Mouse (Mus musculus) lung, postnatal 0 days (tissue): Measurements from ENCODE around the gene Il12a. TPM values are rescaled to one million over a fixed set of nuclear protein-coding genes. Genes with fewer than 3 reads are reported as not detected.
"Not testable (repeated sequence)": the region's sequence is repeated elsewhere in the genome, so short reads cannot be mapped to it uniquely, and the experiment has no call there.

Source experiments
- ATAC-seq: fragments of 200-750 bp; cut with Nextera tagmentation; 2 replicates; pipeline ENCODE4 v1.8.0; 2017; ENCODE audit warnings: moderate library complexity
- DNase-seq: peaks from one replicate; pipeline ENCODE4 v3.0.0-alpha.2; 2016; ENCODE audit warnings: low spot score
- H3K27ac ChIP-seq: fragments of 300-500 bp; sonication (generic); 2 replicates; pipeline ENCODE4 v1.5.1; 2014; ENCODE audit warnings: antibody characterized with exemption, mild to moderate bottlenecking, low read length, mixed read lengths
- H3K27me3 ChIP-seq: fragments of 300-500 bp; sonication (generic); replicated peaks from 2 replicates; pipeline ENCODE4 v1.6.1; 2014; ENCODE audit warnings: low read length, mixed read lengths; ENCODE audit not compliant: insufficient read depth
- H3K36me3 ChIP-seq: fragments of 300-500 bp; sonication (generic); 2 replicates; pipeline ENCODE4 v1.6.1; 2014; ENCODE audit warnings: low read length, mixed read lengths; ENCODE audit not compliant: insufficient read depth
- H3K4me1 ChIP-seq: fragments of 300-500 bp; sonication (generic); 2 replicates; pipeline ENCODE4 v1.6.1; 2014; ENCODE audit warnings: antibody characterized with exemption, low read depth, low read length, mixed read lengths; ENCODE audit not compliant: insufficient read depth
- H3K4me2 ChIP-seq: fragments of 300-500 bp; sonication (generic); replicated peaks from 2 replicates; pipeline ENCODE4 v1.6.1; 2014; ENCODE audit warnings: low read depth, mild to moderate bottlenecking, low read length, moderate library complexity, mixed read lengths
- H3K4me3 ChIP-seq: fragments of 300-500 bp; sonication (generic); 2 replicates; pipeline ENCODE4 v1.5.1; 2014; ENCODE audit warnings: low read depth, low read length
- H3K9ac ChIP-seq: fragments of 300-500 bp; sonication (generic); replicated peaks from 2 replicates; pipeline ENCODE4 v1.6.1; 2014; ENCODE audit warnings: low read depth, mild to moderate bottlenecking
- H3K9me3 ChIP-seq: fragments of 300-500 bp; sonication (generic); 2 replicates; pipeline ENCODE4 v1.6.1; 2016; ENCODE audit warnings: low read length, mixed read lengths
- CTCF ChIP-seq: IDR thresholded peaks from 2 replicates; pipeline ENCODE4 v1.5.1; 2016; ENCODE audit warnings: antibody characterized with exemption, mild to moderate bottlenecking
- EP300 ChIP-seq: IDR thresholded peaks from 2 replicates; pipeline ENCODE4 v1.6.1; 2016; ENCODE audit warnings: antibody characterized with exemption, mild to moderate bottlenecking, control low read depth
- WGBS: fragments of 180-500 bp; shearing (Covaris S2); extraction: QIAGEN DNeasy Blood & Tissue Kit; methylation state at CpG from one replicate; pipeline ENCODE4 v1.1.7; 2014; 5-methylcytosine and 5-hydroxymethylcytosine counted together
- polyA plus RNA-seq: library from polyadenylated mRNA; unstranded; fragments of >200 nt; fragmentation: Nextera tagmentation; extraction: Ambion mirVana; gene quantifications from 2 replicates; pipeline ENCODE4 v1.2.1, GENCODE M21; 2015

The Il12a gene
- polyA plus RNA-seq, 1 experiment from 2014 or later = 1.4 TPM

DNA sequence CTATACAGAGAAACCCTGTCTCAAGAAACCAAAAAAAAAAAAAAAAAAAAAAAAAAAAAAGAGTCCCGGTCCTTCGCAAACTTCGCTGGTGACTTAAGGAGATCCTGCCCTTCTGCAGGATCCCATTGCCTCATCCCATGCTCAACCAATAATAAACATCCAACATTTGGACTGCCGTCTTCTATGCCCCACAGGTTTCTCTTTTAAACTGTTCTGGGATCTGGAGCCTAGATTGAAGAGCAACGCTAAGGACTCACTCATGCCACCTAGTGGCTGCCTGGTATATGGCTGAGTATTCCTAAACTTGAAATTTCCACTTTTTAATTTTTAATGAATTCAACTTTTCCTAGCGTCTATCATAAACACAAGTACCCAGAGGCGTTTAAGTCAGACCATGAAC is 23.1 kb downstream of the Il12a start:
- no peaks in the 10 kb centered on the region for H3K36me3 ChIP-seq

GRCm38 (mm10) chr3:68717346-68717745 is 26.9 kb downstream of the Il12a start:
- ATAC-seq, H3K4me2 ChIP-seq, H3K27ac ChIP-seq, H3K36me3 ChIP-seq, H3K4me3 ChIP-seq, H3K9ac ChIP-seq, H3K9me3 ChIP-seq, H3K27me3 ChIP-seq, H3K4me1 ChIP-seq: not testable (repeated sequence)
- TF ChIP-seq CTCF = peak; percentile 69
- peak; percentile 67 for DNase-seq
- WGBS = 40% methylated on average over 5 of the region's 5 CpGs

More for the DNA sequence above, 23.1 kb downstream of the Il12a start:
- H3K27me3 ChIP-seq = no peaks in the 10 kb centered on the region
- H3K9me3 ChIP-seq = no peaks in the 10 kb centered on the region
- H3K27ac ChIP-seq = no peak overlapping the region
- H3K4me1 ChIP-seq = no peaks in the 10 kb centered on the region
- DNase-seq = peak; percentile 80
- peak overlapping the region; percentile 30; the same call in 1 of the 2 replicates for H3K4me2 ChIP-seq
- TF ChIP-seq EP300 (no peak), CTCF (peak; percentile 89)
- no peak overlapping the region for H3K9ac ChIP-seq
- peak; percentile 41; the same call in 1 of the 2 replicates for ATAC-seq
- no peak overlapping the region; the same call in 1 of the 2 replicates for H3K4me3 ChIP-seq
- WGBS = 8% methylated on average over 7 of the region's 7 CpGs

- H3K9me3 ChIP-seq = no peaks in the 10 kb centered on the region
- H3K4me3 ChIP-seq = no peak overlapping the region
- 55% methylated on average over 8 of the region's 8 CpGs for WGBS
- H3K4me2 ChIP-seq = no peak overlapping the region
- H3K4me1 ChIP-seq = no peaks in the 10 kb centered on the region
- TF ChIP-seq CTCF (no peak), EP300 (no peak)
- H3K27me3 ChIP-seq = no peaks in the 10 kb centered on the region
- H3K9ac ChIP-seq = no peak overlapping the region
- H3K27ac ChIP-seq = no peak overlapping the region
- no peak for DNase-seq
- no peak for ATAC-seq
- H3K36me3 ChIP-seq = no peaks in the 10 kb centered on the region
Measured at GRCm38 (mm10) chr3:68719229-68719819, 28.9 kb downstream of the Il12a start.

GRCm38 (mm10) chr3:68720258-68720657 is 29.8 kb downstream of the Il12a start:
- no peaks in the 10 kb centered on the region for H3K27me3 ChIP-seq
- no peak overlapping the region for H3K27ac ChIP-seq
- H3K4me3 ChIP-seq = no peak overlapping the region
- no peak overlapping the region for H3K4me2 ChIP-seq
- H3K9me3 ChIP-seq = no peaks in the 10 kb centered on the region
- no peak overlapping the region for H3K9ac ChIP-seq
- DNase-seq (no peak), ATAC-seq (no peak; the same call in 1 of the 2 replicates)
- no peaks in the 10 kb centered on the region for H3K36me3 ChIP-seq
- TF ChIP-seq EP300 (no peak), CTCF (peak; percentile 74)
- no peaks in the 10 kb centered on the region for H3K4me1 ChIP-seq
- 42% methylated on average over 13 of the region's 13 CpGs for WGBS

- 56% methylated on average over 7 of the region's 7 CpGs for WGBS
- no peak for DNase-seq
Measured at GRCm38 (mm10) chr3:68741955-68742354, 51.5 kb downstream of the Il12a start.

GRCm38 (mm10) chr3:68742718-68743471 is 52.5 kb downstream of the Il12a start:
- no peaks in the 10 kb centered on the region for H3K9me3 ChIP-seq
- H3K4me3 ChIP-seq = no peak overlapping the region
- H3K27me3 ChIP-seq = no peaks in the 10 kb centered on the region
- ATAC-seq (no peak), DNase-seq (no peak)
- no peak overlapping the region for H3K9ac ChIP-seq
- H3K36me3 ChIP-seq = no peaks in the 10 kb centered on the region
- no peak for TF ChIP-seq CTCF
- TF ChIP-seq EP300 = no peak
- H3K4me2 ChIP-seq = no peak overlapping the region
- 49% methylated on average over 9 of the region's 9 CpGs for WGBS
- no peak overlapping the region for H3K27ac ChIP-seq
- no peaks in the 10 kb centered on the region for H3K4me1 ChIP-seq

More at GRCm38 (mm10) chr3:68741955-68742354, 51.5 kb downstream of the Il12a start:
- TF ChIP-seq CTCF = no peak
- TF ChIP-seq EP300 = no peak
- Histone ChIP-seq H3K4me3 (no peak overlapping the region), H3K27me3 (no peaks in the 10 kb centered on the region), H3K9me3 (no peaks in the 10 kb centered on the region), H3K4me2 (no peak overlapping the region), H3K9ac (no peak overlapping the region), H3K4me1 (no peaks in the 10 kb centered on the region), H3K27ac (no peak overlapping the region), H3K36me3 (no peaks in the 10 kb centered on the region)
- ATAC-seq = no peak
